Mouse (Mus musculus): Measurements from ENCODE around the gene Krtap13.
"Not testable (repeated sequence)": the region's sequence is repeated elsewhere in the genome, so short reads cannot be mapped to it uniquely, and the experiment has no call there.

Gene Krtap13

DNA sequence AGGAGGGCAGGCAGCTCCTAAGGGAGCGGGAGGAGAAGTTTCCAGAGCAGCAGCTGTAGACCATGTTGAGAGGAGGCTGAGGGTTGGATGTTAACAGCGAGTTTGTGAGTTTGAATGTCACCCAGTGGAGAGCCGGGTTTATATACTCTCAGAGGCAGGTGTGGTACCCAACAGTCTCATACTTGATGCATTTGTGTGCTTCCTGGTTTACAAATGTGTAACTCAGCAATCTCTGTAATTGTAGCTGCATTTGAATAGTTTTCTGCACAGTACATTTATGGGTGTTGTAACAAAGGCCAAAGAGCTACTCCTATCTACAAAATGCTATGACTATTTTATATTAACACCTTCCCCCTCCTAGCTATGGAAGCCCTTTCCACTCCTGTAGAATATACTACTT lies at the start of gene Krtap13:
Krtap13 (minus strand) TSS at position 101 of the 400 bp plus-strand sequence.
- DNase-seq: not testable (repeated sequence)

DNA sequence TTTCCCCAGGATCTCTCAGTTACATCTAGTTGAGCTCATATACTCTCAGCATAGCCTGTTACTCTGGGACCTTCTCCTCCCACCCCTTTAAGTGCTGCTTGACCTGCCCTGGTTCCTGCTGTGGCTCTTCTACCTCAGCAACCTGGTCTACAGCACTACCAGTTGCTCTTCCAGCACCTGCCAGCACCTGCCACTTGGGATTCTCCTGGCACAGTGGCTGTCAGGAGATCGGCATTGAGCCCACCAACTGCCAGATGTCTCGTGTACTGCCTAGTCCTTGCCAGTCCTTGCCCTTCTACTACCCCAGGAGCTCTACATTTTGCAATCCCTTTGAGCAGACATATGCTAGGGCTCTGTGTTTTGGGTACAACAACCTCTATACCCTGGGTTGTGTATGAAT lies 35.4 kb upstream of the Krtap13 start:
- no peak for DNase-seq

GRCm38 (mm10) chr16:88777596-88777995 lies 26.2 kb upstream of the Krtap13 start, which contains the start of gene Gm5965:
Gene Gm5965 (plus strand): TSS chr16:88777896.
- no peak for DNase-seq

DNA sequence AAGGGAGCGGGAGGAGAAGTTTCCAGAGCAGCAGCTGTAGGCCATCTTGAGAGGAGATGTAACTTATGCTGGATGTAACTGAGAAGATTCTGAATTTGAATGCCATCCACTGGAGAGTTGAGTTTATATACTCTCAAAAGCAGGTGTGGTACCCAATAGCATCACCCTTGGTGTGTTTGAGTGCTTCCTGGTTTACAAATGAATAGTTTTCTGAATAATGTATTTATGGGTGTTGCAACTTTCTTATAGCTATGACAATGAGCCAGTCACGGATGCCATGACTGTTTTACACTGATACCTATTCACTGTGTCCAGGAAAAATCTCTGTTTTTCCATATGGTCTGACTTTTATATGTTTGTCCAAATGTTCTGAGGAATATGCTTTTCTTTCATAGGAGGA lies 22.7 kb upstream of the Krtap13 start, which contains the start of gene 2310057N15Rik:
2310057N15Rik (minus strand) TSS at position 101 of the 400 bp plus-strand sequence.
- no peak for DNase-seq

DNA sequence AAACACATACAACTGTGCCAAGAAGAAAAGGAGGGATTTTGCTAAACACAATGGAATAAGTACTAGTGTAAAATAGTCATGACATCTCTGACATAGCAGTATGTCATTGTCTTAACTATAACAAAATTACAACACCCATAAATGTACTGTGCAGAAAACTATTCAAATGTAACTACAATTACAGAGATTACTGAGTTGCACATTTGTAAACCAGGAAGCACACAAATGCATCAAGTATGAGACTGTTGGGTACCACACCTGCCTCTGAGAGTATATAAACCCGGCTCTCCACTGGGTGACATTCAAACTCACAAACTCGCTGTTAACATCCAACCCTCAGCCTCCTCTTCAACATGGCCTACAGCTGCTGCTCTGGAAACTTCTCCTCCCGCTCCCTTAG lies 7.1 kb upstream of the Krtap13 start, which contains the start of gene 2310034C09Rik:
2310034C09Rik (plus strand) TSS at position 301 of the 400 bp plus-strand sequence.
- DNase-seq: not testable (repeated sequence)

DNA sequence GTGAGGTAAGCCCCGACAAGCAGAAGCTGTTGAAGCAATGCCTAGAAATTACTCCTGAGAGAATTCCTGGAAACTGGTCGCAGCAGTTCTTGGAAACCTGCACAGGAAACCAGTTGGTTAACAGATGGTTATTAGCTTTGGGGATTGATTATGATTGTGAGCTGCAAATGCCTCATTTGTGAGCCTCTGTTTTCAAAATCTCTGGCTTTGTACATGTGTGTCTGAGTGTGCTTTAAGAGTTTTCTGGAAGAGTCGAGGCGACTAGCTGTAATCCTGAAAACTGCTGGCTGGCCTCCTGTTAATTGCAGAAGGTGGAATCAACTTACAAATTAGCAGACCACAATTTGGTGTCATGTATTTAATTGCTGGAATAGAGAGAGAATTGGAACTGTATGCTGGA lies 3.5 kb downstream of the Krtap13 start:
- DNase-seq: no peak

DNA sequence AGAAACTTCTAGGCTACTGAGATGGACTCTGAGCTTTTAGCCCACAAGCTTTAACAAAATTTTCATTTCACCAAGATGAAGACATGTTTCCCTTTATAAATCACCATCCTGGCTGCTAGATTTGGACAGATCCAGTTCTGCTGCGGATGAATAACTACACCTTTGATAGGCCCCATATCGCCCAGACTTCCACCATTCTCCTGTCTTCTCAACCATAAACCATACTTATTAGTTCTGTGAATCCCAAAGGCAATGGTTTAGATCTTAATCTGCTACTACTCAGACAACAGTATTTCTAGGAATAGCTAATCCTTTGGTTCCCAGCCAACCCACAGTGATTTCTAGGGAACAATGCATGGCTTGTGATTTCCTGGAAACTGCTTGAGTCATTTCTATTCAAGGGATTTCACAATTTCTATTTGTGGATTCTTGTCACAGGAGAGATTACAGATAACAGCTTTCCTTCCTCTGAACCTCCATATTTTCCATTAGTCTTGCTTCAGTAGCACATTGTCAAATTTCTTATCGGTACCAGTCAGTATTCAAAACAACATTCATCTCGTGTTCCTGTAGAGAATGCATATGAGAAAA lies 6.6 kb downstream of the Krtap13 start:
- DNase-seq: no peak

GRCm38 (mm10) chr16:88735391-88735790 lies 16.0 kb downstream of the Krtap13 start:
- no peak for DNase-seq

DNA sequence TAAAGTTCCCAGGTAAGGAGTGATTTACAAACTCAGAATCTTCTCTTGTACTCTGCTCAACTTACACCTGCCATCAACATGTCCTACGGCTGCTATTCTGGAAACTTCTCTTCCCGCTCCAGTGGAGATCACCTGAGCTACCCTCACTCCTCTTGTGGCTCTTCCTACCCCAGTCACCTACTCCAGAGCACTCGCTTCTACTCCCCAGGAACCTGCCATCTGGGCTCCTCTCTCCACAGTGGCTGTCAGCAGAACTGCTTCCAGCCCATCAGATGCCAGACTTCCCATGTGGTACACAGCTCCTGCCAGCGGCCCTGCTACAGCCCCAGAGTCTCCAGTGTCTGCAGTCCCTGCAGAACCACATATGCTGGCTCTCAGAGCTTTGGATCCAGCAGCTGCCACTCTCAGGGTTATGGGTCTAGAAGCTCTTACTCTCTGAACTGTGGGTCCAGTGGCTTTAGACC lies 22.6 kb downstream of the Krtap13 start, which contains the start of gene Krtap13-1:
Krtap13-1 (plus strand) TSS at position 51 of the 464 bp plus-strand sequence.
- peak; percentile 8 to 9 for DNase-seq

DNA sequence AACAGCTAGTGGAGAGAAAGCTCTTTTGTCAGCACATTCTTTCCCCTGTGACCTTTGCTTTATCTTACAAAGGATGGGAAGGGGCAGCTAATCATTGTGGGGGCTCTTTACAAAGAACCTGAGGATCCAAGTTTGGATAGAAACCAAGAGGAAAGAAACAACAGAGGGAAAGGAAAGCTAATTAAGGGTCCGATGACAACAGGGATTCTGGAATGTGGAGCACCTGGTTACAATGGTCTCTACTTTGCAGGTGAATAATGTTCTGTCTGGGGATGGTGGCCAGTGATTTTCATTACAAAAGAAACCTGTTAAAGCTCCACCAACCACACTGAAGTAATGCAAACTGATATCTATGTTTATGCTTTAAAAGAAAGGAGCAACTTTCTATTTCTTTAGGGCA lies 31.4 kb downstream of the Krtap13 start:
- no peak for DNase-seq

GRCm38 (mm10) chr16:88716549-88716948 lies 34.9 kb downstream of the Krtap13 start:
- DNase-seq: no peak

GRCm38 (mm10) chr16:88711245-88711644 lies 40.2 kb downstream of the Krtap13 start:
- DNase-seq: no peak

DNA sequence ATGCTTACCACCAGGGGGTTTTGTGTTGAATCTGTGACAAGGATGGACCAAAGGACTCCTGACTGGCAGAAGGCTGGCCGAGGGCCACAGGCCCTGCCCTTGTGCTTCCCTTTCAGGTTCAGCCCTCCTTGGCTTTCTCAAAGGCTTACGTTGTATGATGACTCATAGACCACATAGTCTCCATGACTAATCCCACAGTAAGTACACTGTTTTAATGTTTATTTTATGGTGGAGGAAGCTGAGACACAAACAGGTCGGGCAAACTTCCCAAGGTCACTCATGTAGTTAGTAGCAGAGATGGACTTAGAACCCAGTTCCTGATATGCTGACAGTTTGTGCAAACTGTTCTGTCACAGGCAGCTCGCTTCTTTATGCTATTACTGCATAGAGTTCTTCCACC lies 40.7 kb downstream of the Krtap13 start:
- no peak for DNase-seq

- peak; percentile 3 to 7 for DNase-seq
Measured at GRCm38 (mm10) chr16:88707496-88708012, 43.9 kb downstream of the Krtap13 start, which contains the start of gene 2310061N02Rik. Gene 2310061N02Rik (minus strand): TSS chr16:88707962.

DNA sequence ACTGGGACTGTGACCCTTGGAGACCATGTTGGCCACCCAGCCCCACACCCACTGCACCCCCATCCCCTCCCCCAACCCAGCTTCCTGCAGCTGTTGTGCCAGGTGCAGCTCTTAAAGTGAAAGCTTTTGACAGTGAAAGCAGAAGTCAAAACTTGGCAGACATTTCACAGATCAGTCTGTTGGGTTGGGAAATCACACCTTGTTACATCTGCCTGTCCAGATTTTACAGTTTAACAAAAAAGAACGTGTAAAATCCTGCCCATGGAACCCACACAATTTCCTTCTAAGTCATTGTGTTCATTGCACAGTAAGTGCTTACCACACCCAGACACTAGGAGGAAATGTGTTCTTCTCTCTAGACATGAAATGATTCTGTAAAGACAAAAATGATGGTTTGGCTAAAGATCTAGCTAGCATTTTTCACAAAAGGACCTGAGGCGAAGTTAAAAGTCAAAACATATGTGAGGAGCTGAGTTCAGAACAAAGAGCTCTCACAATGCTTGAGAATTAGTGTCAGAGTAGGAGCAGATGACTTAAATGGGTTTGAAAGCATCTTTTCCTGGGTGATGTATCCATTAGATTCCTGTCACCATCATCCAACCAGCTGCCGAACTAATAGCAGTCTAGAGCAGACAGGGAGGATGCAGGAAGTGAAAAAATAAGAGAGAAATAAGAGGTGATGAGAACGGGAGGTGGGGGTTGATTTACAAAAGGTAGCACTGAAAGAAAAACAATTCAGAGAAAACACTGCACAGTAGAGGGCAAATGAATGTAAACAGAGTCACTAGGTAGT lies 50.2 kb downstream of the Krtap13 start:
- no peak for DNase-seq

Measured in cerebellum, adult 18-20 months (tissue).